Mouse (Mus musculus) thymus, adult 2 months (tissue): ENCODE data around the gene Nqo1. TPM values are rescaled to one million over a fixed set of nuclear protein-coding genes. Genes with fewer than 3 reads are reported as not detected.

Experiments used
- DNase-seq: peaks from one replicate; pipeline ENCODE4 v3.0.0; 2021
- H3K27ac ChIP-seq: fragments of 200-500 bp; 2 replicates; pipeline ENCODE4 v1.5.1; 2012; ENCODE audit warnings: low read length, control low read depth; ENCODE audit not compliant: control insufficient read depth, insufficient read depth
- H3K27me3 ChIP-seq: fragments of 200-500 bp; 2 replicates; pipeline ENCODE4 v1.6.1; 2012; ENCODE audit warnings: mild to moderate bottlenecking, low read length, moderate library complexity, mixed read lengths; ENCODE audit not compliant: control insufficient read depth, insufficient read depth
- H3K36me3 ChIP-seq: fragments of 200-500 bp; 2 replicates; pipeline ENCODE4 v1.6.1; 2012; ENCODE audit warnings: mild to moderate bottlenecking, low read length, moderate library complexity; ENCODE audit not compliant: control insufficient read depth, insufficient read depth
- H3K4me1 ChIP-seq: fragments of 200-500 bp; replicated peaks from 2 replicates; pipeline ENCODE4 v1.6.1; 2012; ENCODE audit warnings: low read length; ENCODE audit not compliant: control insufficient read depth, insufficient read depth
- H3K4me3 ChIP-seq: fragments of 200-500 bp; 2 replicates; pipeline ENCODE4 v1.5.1; 2012; ENCODE audit warnings: mild to moderate bottlenecking, low read length, control low read depth, moderate library complexity; ENCODE audit not compliant: control insufficient read depth, insufficient read depth
- CTCF ChIP-seq: fragments of 200-500 bp; IDR thresholded peaks from 2 replicates; pipeline ENCODE4 v1.5.1; 2012; ENCODE audit warnings: mild to moderate bottlenecking, control low read depth, low read length, moderate library complexity, borderline replicate concordance; ENCODE audit not compliant: control insufficient read depth, poor library complexity, insufficient read depth; ENCODE audit errors: extremely low read depth
- POLR2A ChIP-seq: fragments of 200-500 bp; IDR thresholded peaks from 2 replicates; pipeline ENCODE4 v1.6.1; 2012; ENCODE audit warnings: mild to moderate bottlenecking, low read length, control low read depth, moderate library complexity; ENCODE audit not compliant: control insufficient read depth, poor library complexity, insufficient read depth; ENCODE audit errors: extremely low read depth
- WGBS: fragments of 180-500 bp; shearing (Covaris S2); methylation state at CpG from one replicate; pipeline ENCODE4 v1.1.7; 2018; 5-methylcytosine and 5-hydroxymethylcytosine counted together
- polyA plus RNA-seq: library from polyadenylated mRNA; depleted of rRNA; stranded (reverse); fragments of >200 nt; gene quantifications from 2 replicates; pipeline ENCODE4 v1.2.3, GENCODE M21; 2012; rRNA removed

Nqo1 gene
- 6.7 and 12.8 TPM in 2 replicates for polyA plus RNA-seq

DNA sequence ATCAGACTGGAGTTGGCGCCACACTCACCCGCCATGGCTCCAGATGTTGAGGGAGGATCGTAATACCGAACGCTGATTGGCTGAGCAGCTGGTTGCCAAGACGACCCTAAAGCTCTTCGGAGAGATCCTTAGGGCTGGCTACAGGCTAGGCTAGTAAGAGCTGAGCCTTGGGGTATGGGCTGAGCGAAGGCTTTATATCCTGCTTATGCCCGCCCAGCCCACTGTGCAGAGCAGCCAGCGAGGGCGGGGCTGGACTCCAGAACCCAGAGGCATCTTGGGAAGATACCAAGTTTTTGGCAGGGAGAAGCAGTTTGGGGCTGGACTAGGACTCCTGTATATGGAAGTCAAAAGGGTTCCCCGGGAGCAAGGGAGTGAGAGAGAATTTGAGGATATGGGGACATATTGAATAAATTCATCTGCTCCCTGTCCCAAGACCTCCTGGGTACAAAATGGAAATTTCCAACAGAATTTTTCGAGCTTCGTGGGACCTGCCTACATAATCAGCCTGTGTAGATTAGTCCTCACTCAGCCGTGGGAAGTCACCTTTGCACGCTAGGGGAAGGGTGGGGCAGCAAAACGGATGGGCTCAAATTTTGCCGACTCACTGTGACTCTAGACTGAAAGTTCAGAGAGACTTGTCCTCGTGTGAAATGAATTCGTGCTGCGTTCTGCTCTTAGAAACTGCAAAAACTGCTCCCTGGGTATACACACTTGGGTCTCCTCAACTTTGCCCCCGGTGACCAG, at the start of gene Nqo1:
Gene Nqo1 (minus strand): TSS at position 169 of the 744 bp plus-strand sequence.
- DNase-seq, result peak; percentile 53
- TF ChIP-seq POLR2A (no peak), CTCF (no peak)
- no peaks in the 10 kb centered on the region for H3K27me3 ChIP-seq
- 0 out of 2 replicates have a peak within 1 kb of the TSS, but pooled peaks have one; percentile 5 for H3K4me3 ChIP-seq
- WGBS, result 5% methylated on average over 22 of the region's 22 CpGs
- no peak within 1 kb of the TSS for H3K27ac ChIP-seq
- peaks cover 11% of the 10 kb centered on the region for H3K4me1 ChIP-seq
- H3K36me3 ChIP-seq, result no peaks in the 10 kb centered on the region

DNA sequence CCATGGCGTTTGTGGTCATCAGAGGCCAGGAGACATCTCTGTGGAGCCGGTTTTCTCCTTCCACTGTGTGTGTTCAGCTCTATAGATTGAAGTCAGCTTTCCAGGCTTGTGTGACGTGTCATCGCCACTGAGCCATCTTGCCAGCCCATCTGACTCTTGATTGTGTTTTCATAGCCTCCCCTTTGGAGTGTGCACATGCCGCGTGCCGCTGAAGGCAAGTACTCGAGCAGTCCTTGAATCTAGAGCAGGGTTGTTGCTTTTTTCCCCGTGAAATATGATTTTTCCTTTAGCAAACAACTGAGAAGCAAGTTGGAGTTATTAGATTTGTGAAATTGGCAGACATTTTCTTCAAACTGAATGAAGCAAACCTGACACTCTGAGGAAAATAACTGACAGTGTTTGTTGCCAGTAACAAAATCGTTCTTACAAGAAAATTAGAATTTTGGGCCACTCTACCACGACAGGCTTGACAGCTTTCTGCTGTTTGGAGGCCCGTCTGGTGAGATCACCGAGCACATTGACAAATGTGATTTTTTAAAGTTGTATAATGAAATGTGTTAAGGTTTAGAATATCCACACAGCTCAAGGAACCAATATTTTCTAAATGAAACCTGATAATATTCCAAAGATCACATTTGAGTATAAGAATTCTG, 48.5 kb upstream of the Nqo1 start:
- TF ChIP-seq CTCF, result no peak
- no peak for TF ChIP-seq POLR2A
- H3K36me3 ChIP-seq, result peaks cover 5% of the 10 kb centered on the region
- no peaks in the 10 kb centered on the region for H3K27me3 ChIP-seq
- no peak overlapping the region for H3K27ac ChIP-seq
- no peak for DNase-seq
- H3K4me3 ChIP-seq, result no peak overlapping the region
- H3K4me1 ChIP-seq, result peaks cover 6% of the 10 kb centered on the region
- 93% methylated on average over 13 of the region's 13 CpGs for WGBS

DNA sequence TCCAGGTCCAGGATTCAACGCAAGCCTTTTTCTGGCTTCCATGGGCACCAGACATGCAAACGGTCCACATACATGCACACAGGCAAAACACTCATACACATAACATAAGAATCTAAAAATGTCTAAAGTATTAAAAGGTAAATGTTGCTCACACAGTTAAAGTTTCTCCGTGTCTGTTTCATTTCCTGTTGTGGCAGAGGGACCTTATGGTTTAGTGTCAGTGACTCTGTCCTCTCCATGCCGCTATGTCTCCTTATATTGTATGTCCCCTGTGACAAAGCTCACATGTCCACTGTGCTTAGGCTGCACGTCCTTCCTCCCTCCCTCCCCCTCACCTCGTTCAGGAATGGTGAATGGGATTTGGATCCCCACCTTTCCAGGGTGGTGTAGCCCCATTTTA, 46.6 kb upstream of the Nqo1 start:
- H3K36me3 ChIP-seq, result peaks cover 5% of the 10 kb centered on the region
- H3K4me3 ChIP-seq, result no peak overlapping the region
- peaks cover 6% of the 10 kb centered on the region for H3K4me1 ChIP-seq
- 50% methylated on average over 6 of the region's 6 CpGs for WGBS
- H3K27ac ChIP-seq, result no peak overlapping the region
- TF ChIP-seq POLR2A, result no peak
- no peak for TF ChIP-seq CTCF
- no peak for DNase-seq
- no peaks in the 10 kb centered on the region for H3K27me3 ChIP-seq

DNA sequence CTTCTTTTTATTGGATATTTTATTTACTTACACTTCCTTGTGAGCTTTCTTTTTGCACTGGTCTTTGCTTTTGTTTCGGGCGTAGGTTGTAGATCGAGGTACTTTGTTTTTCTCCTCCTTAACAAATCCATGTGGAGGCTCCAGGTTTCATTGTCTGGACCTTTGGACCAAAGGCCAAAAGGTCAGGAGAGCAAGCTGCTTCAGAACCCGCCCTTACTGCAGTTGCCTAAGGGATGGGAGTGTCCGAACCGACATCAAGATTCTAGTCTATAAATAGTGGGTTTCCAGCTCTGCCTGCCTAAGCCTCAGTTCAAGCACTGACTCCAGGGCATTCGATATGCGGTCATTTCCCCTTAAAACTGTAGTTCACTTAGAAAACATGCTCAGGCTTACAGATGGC, 46.1 kb upstream of the Nqo1 start:
- H3K4me3 ChIP-seq, result no peak overlapping the region
- no peak overlapping the region for H3K27ac ChIP-seq
- no peaks in the 10 kb centered on the region for H3K27me3 ChIP-seq
- TF ChIP-seq CTCF (no peak), POLR2A (no peak)
- DNase-seq, result no peak
- peaks cover 6% of the 10 kb centered on the region for H3K4me1 ChIP-seq
- 87% methylated on average over 8 of the region's 8 CpGs for WGBS
- H3K36me3 ChIP-seq, result peaks cover 5% of the 10 kb centered on the region

DNA sequence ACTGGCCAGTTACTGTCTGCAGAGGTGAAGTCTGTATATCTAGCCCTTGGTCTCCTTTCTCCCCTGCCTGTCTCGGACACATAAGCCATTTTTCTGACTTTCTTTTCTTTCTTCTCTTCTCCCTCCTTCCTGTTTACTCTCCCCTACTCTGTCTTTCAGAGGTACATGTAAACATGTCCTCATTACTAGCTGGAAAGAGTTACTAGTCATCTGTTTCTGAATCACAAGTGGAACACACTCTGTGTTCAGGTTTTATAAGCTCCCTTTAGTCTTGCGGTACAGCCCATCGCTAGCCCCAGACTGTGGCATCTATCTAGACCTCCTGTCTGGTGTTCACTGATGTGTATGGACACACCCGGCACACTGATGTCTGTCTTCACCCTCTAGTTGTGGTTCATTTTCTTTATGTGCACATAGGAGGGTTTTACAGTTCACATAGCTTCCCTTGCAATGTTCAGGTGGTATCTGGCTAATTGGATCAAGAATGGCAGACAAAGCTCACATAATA, 45.4 kb upstream of the Nqo1 start:
- no peak for DNase-seq
- Histone ChIP-seq H3K27me3 (no peaks in the 10 kb centered on the region), H3K4me3 (no peak overlapping the region), H3K36me3 (peaks cover under 1% of the 10 kb centered on the region), H3K4me1 (peaks cover 6% of the 10 kb centered on the region), H3K27ac (no peak overlapping the region)
- 89% methylated on average over 4 of the region's 4 CpGs for WGBS
- TF ChIP-seq POLR2A, result no peak
- no peak for TF ChIP-seq CTCF

DNA sequence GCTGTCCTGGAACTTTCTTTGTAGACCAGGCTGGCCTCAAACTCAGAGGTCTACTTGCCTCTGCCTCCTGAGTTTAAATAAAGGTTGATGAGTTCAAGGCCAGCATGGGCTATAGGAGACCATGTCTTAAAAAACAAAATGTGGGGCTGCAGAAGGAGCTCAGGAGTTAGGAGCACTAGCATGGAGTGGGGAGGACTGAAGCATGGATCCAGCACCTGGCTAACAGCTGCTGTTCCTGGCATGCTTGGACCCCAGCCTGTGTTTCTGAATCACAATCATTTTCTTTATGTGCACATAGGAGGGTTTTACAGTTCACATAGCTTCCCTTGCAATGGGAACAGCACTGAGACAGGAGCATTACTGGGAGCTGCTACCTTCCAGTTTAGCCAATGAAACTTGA, 44.7 kb upstream of the Nqo1 start:
- no peak overlapping the region for H3K4me3 ChIP-seq
- no peak for DNase-seq
- H3K4me1 ChIP-seq, result peaks cover 6% of the 10 kb centered on the region
- H3K27me3 ChIP-seq, result no peaks in the 10 kb centered on the region
- no peaks in the 10 kb centered on the region for H3K36me3 ChIP-seq
- TF ChIP-seq CTCF, result no peak
- no peak for TF ChIP-seq POLR2A
- no peak overlapping the region for H3K27ac ChIP-seq

DNA sequence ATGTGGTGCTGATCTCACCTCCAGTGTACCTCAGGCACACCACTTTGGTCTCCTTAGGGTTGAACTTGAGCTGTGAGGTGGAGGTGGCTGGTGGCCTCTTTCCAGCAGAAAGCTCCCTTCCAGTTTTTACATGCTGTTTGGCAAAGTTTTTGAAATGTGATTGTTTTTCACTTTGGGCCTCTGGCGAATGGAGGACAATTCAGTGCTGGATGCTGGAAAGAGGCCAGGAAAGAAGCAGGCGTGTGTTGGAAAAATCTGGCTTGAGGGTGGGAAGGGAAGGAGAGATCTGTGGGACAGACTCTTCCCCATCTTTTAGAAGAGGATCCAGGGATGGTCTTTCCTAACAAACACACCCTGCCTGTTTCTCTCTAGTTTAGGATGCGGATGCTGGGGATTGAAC, 41.6 kb upstream of the Nqo1 start:
- Histone ChIP-seq H3K27me3 (no peaks in the 10 kb centered on the region), H3K27ac (no peak overlapping the region), H3K4me1 (peaks cover 3% of the 10 kb centered on the region; the same call in 1 of the 2 replicates), H3K4me3 (no peak overlapping the region), H3K36me3 (no peaks in the 10 kb centered on the region)
- TF ChIP-seq CTCF, result no peak
- no peak for TF ChIP-seq POLR2A
- no peak for DNase-seq
- WGBS, result 92% methylated on average over 3 of the region's 3 CpGs
